Mouse (Mus musculus) hematopoietic stem cell, adult 5-6 weeks (primary cell): ENCODE measurements around the gene Pdzrn4. TPM values are rescaled to one million over a fixed set of nuclear protein-coding genes. Genes with fewer than 3 reads are reported as not detected.
"Not testable (repeated sequence)": the region's sequence is repeated elsewhere in the genome, so short reads cannot be mapped to it uniquely, and the experiment has no call there.

Source experiments
- ATAC-seq, 2 experiments: fragments of 125-278 bp in 1 of 2; replicated peaks in 1 of 2; 2 replicates each; pipeline ENCODE4 v1.8.0; 2016 to 2017; ENCODE audit warnings: inconsistent platforms in 2 of 2, mild to moderate bottlenecking in 2 of 2, moderate number of reproducible peaks in 2 of 2, low read depth in 1 of 2, moderate TSS enrichment in 1 of 2; ENCODE audit not compliant: low FRiP score in 2 of 2, poor library complexity in 2 of 2, severe bottlenecking in 2 of 2, insufficient read depth in 1 of 2, low TSS enrichment in 1 of 2
- total RNA-seq: library from RNA; stranded (forward); fragments of 172-1452, 232-1000 nt; gene quantifications from 2 replicates; pipeline ENCODE4 v1.2.3, GENCODE M21; 2017

The Pdzrn4 gene
- total RNA-seq = not detected in 2 replicates

DNA sequence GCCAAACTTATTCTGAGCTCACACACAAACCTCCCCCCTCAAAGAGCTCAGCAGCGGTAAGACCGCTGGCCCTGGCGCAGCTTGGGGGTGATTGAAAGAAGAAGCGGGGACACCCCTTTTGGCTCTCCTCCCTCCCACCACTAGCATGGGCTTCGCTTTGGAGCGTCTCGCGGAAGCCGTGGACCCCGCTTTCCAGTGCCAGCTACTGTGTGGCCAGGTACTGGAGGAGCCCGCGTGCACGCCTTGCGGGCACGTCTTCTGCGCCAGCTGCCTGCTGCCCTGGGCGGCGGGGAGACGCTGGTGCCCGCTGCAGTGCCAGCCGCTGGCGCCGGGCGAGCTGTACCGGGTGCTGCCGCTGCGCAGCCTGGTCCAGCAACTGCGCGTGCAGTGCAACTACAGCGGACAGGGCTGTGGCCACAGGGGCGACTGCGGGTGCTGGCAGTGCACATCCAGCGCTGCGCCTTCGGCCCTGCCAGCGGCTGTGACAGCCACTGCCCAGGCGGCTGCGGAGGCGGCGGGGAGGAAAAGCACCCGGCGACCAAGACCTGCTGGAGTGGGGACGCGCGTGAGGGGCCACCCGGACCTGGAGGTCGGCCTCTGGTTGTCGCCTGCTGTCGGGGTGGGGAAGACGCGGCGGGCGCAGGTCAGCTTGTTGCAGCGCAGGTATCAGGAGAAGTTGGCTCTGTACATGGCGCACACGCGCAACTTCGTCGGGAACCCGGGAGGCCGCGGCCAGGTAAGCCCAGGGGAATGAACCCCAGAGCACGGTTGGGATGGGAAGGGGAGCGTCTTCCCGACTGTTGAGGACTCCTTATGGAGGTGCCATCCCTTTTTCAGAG lies at the start of gene Pdzrn4:
TSS of gene Pdzrn4 (plus strand) at position 112 of the 839 bp plus-strand sequence.
- ATAC-seq = peak; percentile 17 to 22; a peak in 1 of 4 replicates

DNA sequence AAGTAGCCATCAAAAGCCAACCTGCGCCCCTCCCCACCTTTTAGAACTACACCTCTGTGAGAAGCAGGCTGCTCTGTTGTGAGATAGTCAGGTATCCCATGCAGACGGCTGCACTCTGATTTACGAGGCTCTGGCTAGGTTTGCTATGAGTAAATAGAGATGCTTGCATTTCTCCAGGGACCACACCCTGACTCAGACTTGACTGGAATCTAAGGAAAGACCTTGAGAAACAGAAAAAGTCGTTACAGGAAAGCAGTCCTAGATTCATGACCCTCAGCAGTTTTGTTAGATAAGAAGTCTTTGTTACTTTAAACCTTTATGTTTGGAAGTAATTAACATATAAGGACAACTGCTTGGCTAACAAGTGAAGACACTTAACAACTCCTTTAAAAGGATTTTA lies 49.3 kb upstream of the Pdzrn4 start:
- ATAC-seq = no peak

DNA sequence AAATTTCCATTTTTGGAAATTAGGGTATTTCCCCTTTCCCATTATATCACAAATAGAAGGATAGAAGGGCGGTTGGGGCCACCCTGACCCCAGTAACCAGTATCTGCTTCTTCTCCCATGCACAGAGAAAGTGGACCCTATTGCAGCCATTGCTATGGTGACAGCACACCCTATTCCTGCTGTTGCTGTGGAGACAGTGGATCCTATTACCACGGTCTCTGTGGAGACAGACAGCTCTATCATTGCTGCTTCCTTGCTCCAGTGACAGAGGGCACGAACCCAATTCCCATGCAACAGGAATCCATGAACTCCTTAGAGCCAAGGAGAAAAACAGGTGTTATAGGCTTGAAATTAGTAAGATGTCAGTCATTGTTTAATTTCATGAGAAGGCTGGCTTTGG lies 48.8 kb upstream of the Pdzrn4 start:
- ATAC-seq = no peak

- not testable (repeated sequence) for ATAC-seq
These were observed 48.2 kb upstream of the Pdzrn4 start for GRCm38 (mm10) chr15:92348453-92348852.

GRCm38 (mm10) chr15:92364153-92364552 lies 32.5 kb upstream of the Pdzrn4 start:
- no peak for ATAC-seq

- ATAC-seq = no peak
These were observed 32.1 kb upstream of the Pdzrn4 start for GRCm38 (mm10) chr15:92364592-92364991.

DNA sequence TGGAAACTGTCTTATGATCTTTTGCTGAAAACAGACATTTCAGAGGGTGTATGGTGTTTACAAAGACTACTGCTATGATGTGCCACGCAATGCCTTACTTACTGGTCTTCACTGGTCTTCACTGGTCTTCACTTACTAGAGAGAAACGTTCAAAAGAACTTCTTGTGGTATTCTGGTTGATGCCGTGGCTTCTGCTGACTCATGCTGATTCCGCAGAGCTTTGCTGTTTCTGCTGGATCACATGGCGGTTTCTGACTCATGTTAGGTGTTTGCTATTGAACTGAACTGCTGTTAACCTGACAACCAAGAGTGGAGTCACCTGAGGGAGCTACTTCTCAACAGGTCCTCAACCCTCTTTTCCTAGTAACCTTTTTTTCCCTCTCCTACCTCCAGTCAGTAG lies 1.9 kb upstream of the Pdzrn4 start:
- ATAC-seq = no peak

DNA sequence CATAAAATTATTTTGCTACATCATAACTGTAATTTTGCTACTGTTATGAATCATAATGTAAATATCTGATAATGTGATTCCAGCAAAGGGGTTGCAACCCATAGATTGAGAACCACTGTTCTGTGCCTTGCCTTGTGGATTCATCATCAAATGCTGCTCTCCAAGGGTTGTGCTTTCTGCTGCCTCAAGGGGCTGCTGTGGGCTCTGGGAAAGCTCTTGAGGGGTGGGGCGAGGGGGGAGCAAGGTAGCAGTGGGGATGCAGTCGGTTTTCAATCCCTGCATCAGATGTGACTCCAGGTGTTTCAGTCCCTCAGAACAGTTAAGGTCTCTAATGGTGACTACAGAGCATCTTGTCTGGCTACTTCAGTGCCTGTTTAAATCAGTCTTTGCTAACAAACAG lies 2.1 kb downstream of the Pdzrn4 start:
- no peak for ATAC-seq

- ATAC-seq = no peak
These were observed 2.6 kb downstream of the Pdzrn4 start for GRCm38 (mm10) chr15:92399278-92399677.

- ATAC-seq = no peak
These were observed 4.9 kb downstream of the Pdzrn4 start for GRCm38 (mm10) chr15:92401554-92401953.

- ATAC-seq = no peak
These were observed 18.6 kb downstream of the Pdzrn4 start for GRCm38 (mm10) chr15:92415323-92415722.

GRCm38 (mm10) chr15:92416141-92416540 lies 19.5 kb downstream of the Pdzrn4 start:
- ATAC-seq = no peak

- ATAC-seq = no peak
These were observed 20.0 kb downstream of the Pdzrn4 start for GRCm38 (mm10) chr15:92416658-92417057.

- no peak for ATAC-seq
These were observed 20.4 kb downstream of the Pdzrn4 start for GRCm38 (mm10) chr15:92417120-92417519.

GRCm38 (mm10) chr15:92434605-92435004 lies 37.9 kb downstream of the Pdzrn4 start:
- ATAC-seq = no peak; a peak in 2 of 4 replicates

DNA sequence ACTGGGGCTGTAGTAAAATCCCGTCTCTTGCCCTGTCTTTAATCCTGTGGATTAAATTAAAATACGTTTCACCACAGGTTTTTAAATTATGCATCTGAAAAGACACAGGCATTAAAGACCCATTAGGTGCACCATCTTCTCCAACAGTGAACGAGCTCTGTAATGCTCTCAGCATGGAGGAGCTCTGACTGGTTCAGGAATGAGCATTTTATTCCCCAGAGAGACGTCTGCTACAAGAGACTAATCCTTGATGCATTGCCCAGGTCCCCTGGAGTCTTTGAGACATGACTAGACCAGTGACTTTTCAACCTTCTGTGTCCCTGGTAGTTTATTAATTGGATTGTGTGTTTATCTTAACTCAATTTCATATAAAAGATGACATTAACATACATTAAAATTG lies 38.6 kb downstream of the Pdzrn4 start:
- no peak for ATAC-seq

GRCm38 (mm10) chr15:92441630-92442180 lies 45.0 kb downstream of the Pdzrn4 start:
- ATAC-seq = no peak

GRCm38 (mm10) chr15:92447708-92448147 lies 51.0 kb downstream of the Pdzrn4 start:
- no peak for ATAC-seq

- ATAC-seq = no peak
These were observed 52.4 kb downstream of the Pdzrn4 start for GRCm38 (mm10) chr15:92449112-92449511.
